Mouse (Mus musculus) ES-Bruce4 (cell line): ENCODE measurements around the gene Mrpl48. TPM values are rescaled to one million over a fixed set of nuclear protein-coding genes. Genes with fewer than 3 reads are reported as not detected.

Experiments used
- H3K27ac ChIP-seq: 2 replicates; pipeline ENCODE4 v1.5.1; 2012; ENCODE audit warnings: low read length, inconsistent platforms; ENCODE audit not compliant: insufficient read depth
- H3K27me3 ChIP-seq: 2 replicates; pipeline ENCODE4 v1.6.1; 2012; ENCODE audit warnings: mild to moderate bottlenecking, low read length, inconsistent platforms; ENCODE audit not compliant: control insufficient read depth, poor library complexity, insufficient read depth, severe bottlenecking
- H3K36me3 ChIP-seq: 2 replicates; pipeline ENCODE4 v1.6.1; 2012; ENCODE audit warnings: inconsistent platforms, mild to moderate bottlenecking, low read length, moderate library complexity; ENCODE audit not compliant: control insufficient read depth, poor library complexity, insufficient read depth, severe bottlenecking
- H3K4me1 ChIP-seq: one replicate; pipeline ENCODE4 v1.8.1; 2011; ENCODE audit warnings: low read length; ENCODE audit not compliant: control insufficient read depth, insufficient read depth
- H3K4me3 ChIP-seq: 2 replicates; pipeline ENCODE4 v1.5.1; 2011; ENCODE audit warnings: low read depth, mild to moderate bottlenecking, low read length
- H3K9ac ChIP-seq: 2 replicates; pipeline ENCODE4 v1.6.1; 2012; ENCODE audit warnings: low read depth, mild to moderate bottlenecking, inconsistent platforms; ENCODE audit not compliant: poor library complexity, severe bottlenecking
- H3K9me3 ChIP-seq: replicated peaks from 2 replicates; pipeline ENCODE4 v1.6.1; 2012; ENCODE audit warnings: mild to moderate bottlenecking, low read length, inconsistent platforms; ENCODE audit not compliant: control insufficient read depth, poor library complexity, insufficient read depth, severe bottlenecking
- CTCF ChIP-seq: IDR thresholded peaks from one replicate; pipeline ENCODE4 v1.8.1; 2011; ENCODE audit warnings: low read depth, low read length
- EP300 ChIP-seq: IDR thresholded peaks from 2 replicates; pipeline ENCODE4 v1.6.1; 2011; ENCODE audit warnings: low read depth, low read length; ENCODE audit not compliant: insufficient read depth
- POLR2A ChIP-seq: IDR thresholded peaks from one replicate; pipeline ENCODE4 v1.8.1; 2011; ENCODE audit warnings: low read length; ENCODE audit not compliant: insufficient read depth
- polyA plus RNA-seq: library from polyadenylated mRNA; stranded (reverse); fragments of >200 nt; gene quantifications from 2 replicates; pipeline ENCODE4 v1.2.4, GENCODE M21; 2011; ENCODE audit warnings: low read depth; ENCODE audit not compliant: missing spikeins, insufficient read depth, insufficient read length

The Mrpl48 gene
- polyA plus RNA-seq, 1 experiment, result 57.4 TPM

DNA sequence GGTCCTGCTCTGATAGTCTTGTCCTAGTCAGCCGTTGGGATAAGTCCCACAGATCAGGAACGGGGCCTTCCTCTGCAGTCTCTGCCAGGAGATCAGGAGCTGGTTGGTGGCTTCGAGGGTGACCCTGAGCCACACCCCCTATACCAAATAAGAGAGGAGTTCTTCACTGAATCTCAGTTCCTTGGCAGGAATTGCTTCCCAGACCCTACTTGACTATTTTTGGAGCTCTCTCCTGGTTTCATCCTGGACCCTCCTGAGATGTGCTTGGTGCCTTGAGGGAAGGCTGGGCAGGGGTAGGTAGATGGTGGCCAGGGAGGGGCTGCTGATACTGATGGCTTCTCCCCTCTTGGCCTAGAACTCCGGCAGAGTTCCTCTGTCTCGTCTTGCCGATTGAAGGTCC is 111.7 kb downstream of the Mrpl48 start:
- Histone ChIP-seq H3K27ac (peak overlapping the region; percentile 70), H3K36me3 (peaks cover 19% of the 10 kb centered on the region), H3K4me1 (peaks cover 6% of the 10 kb centered on the region), H3K27me3 (no peaks in the 10 kb centered on the region), H3K4me3 (no peak overlapping the region), H3K9me3 (no peaks in the 10 kb centered on the region), H3K9ac (peak overlapping the region; percentile 15)
- TF ChIP-seq EP300 (no peak), POLR2A (no peak), CTCF (no peak)

Other genes starting within 250 kb of the Mrpl48 start
- gene C2cd3, start 236.1 kb downstream of the Mrpl48 start, polyA plus RNA-seq, result 28.9 and 29.7 TPM in 2 replicates
- gene Ppme1, start 236.0 kb downstream of the Mrpl48 start, polyA plus RNA-seq, result 46.7 and 64.8 TPM in 2 replicates
- not detected in 2 replicates for gene Ucp3, start 135.3 kb downstream of the Mrpl48 start, polyA plus RNA-seq
- 162 and 171 TPM in 2 replicates for gene Ucp2, start 115.0 kb downstream of the Mrpl48 start, polyA plus RNA-seq
- 0.39 TPM in 1 of 2 replicates, not detected in the other for gene Dnajb13, start 93.3 kb downstream of the Mrpl48 start, polyA plus RNA-seq
- gene Coa4, start 71.2 kb downstream of the Mrpl48 start, polyA plus RNA-seq, result 9.2 and 14.6 TPM in 2 replicates
- 137 and 148 TPM in 2 replicates for gene Rab6a, start 891 bp downstream of the Mrpl48 start, polyA plus RNA-seq
- 3.9 and 4.0 TPM in 2 replicates for gene Plekhb1, start 54.1 kb upstream of the Mrpl48 start, polyA plus RNA-seq
- 27.4 and 35.5 TPM in 2 replicates for gene Fam168a, start 98.3 kb upstream of the Mrpl48 start, polyA plus RNA-seq